Mouse (Mus musculus) forebrain, embryonic 10.5 days (tissue): ENCODE measurements at regions not wholly inside any gene's neighbourhood (a gene's known extent, or its start where the extent isn't known, plus 50 kb on each side); places are given as distances from the start of the nearest gene placed in this dataset.

Experiments
- DNase-seq: peaks from one replicate; pipeline ENCODE4 v3.0.0-alpha.2; 2017; ENCODE audit warnings: low spot score; ENCODE audit errors: extremely low spot score
- H3K27ac ChIP-seq: fragments of 300-500 bp; sonication (generic); 2 replicates; pipeline ENCODE4 v1.5.1; 2016; ENCODE audit warnings: mild to moderate bottlenecking
- H3K27me3 ChIP-seq: fragments of 300-500 bp; sonication (generic); 2 replicates; pipeline ENCODE4 v1.6.1; 2016; ENCODE audit warnings: mild to moderate bottlenecking; ENCODE audit not compliant: poor library complexity, severe bottlenecking
- H3K36me3 ChIP-seq: fragments of 300-500 bp; sonication (generic); replicated peaks from 2 replicates; pipeline ENCODE4 v1.6.1; 2016; ENCODE audit warnings: mild to moderate bottlenecking, moderate library complexity
- H3K4me1 ChIP-seq: fragments of 300-500 bp; sonication (generic); 2 replicates; pipeline ENCODE4 v1.6.1; 2016
- H3K4me3 ChIP-seq: fragments of 300-500 bp; sonication (generic); 2 replicates; pipeline ENCODE4 v1.5.1; 2016; ENCODE audit warnings: mild to moderate bottlenecking, moderate library complexity
- H3K9me3 ChIP-seq: fragments of 300-500 bp; sonication (generic); 2 replicates; pipeline ENCODE4 v1.6.1; 2016; ENCODE audit warnings: mild to moderate bottlenecking, moderate library complexity
- WGBS: fragments of 180-500 bp; shearing (Covaris S2); methylation state at CpG from one replicate; pipeline ENCODE4 v1.1.7; 2016; 5-methylcytosine and 5-hydroxymethylcytosine counted together

DNA sequence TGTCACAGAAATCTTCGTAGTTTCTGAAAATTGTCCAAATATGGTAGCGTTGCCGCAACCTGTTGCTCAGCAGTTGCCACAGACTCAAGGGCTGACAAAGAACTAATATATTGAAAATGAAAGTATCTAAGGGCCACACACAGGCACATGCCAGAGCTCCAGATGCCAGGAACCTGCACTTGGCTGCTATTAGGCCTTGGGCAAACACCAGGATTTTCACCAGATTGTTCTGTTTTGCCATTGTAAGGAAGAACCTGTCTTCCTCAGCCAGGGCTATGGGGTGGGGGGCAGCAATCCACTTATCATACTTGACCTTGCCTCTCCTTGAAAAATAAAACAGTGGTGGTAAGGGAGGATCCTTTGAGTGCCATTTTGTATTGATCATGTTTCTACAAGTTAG lies 297.4 kb downstream of the Maf start:
- peaks cover 5% of the 10 kb centered on the region; the same call in 1 of the 2 replicates for H3K9me3 ChIP-seq
- H3K27ac ChIP-seq, result no peak overlapping the region
- WGBS, result 97% methylated on average over 3 of the region's 3 CpGs
- H3K27me3 ChIP-seq, result no peaks in the 10 kb centered on the region
- H3K4me1 ChIP-seq, result peaks cover 20% of the 10 kb centered on the region
- no peak for DNase-seq
- H3K4me3 ChIP-seq, result no peak overlapping the region
- no peaks in the 10 kb centered on the region for H3K36me3 ChIP-seq

DNA sequence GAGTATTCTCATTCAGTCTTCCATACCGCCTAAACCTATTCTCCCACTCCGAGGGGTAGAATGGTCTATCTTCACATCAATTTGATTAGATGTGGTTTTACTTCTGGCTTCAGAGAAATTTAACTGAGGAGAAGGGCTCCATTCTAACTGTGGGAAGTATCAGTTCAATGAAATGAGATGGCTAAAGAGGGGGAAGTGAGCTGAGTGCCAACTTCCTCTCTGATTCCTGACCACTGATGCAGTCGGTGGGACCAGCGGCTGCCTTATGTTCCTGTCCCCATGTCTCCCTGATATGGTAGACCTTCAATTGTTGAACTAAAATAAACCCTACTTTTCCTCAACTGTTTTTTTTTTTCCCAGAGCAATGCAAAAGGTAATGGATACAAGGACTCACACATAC lies 300.1 kb downstream of the Maf start:
- H3K4me1 ChIP-seq, result no peaks in the 10 kb centered on the region
- H3K36me3 ChIP-seq, result no peaks in the 10 kb centered on the region
- no peak overlapping the region for H3K4me3 ChIP-seq
- H3K27ac ChIP-seq, result no peak overlapping the region
- no peaks in the 10 kb centered on the region for H3K27me3 ChIP-seq
- peaks cover 5% of the 10 kb centered on the region; the same call in 1 of the 2 replicates for H3K9me3 ChIP-seq
- 94% methylated on average over 4 of the region's 4 CpGs for WGBS
- no peak for DNase-seq

DNA sequence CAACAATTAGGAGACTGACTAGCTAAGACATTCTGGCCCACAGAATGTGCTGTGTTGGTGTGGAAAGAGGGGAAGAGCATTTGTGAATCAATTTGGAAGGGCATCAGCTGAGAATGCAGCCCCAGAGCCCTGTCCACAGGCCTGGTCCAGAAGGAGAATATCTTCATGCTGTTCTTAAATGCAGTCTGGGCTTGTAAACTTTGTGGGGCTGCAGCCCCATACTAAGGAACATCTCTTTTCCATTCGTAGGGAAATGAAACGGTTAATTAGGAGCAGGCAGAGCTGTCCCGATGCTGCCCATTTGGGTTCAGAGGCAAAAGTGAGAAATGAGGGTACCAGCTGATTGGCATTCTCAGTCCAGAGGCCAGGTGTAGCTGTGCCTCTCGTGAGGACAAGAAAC lies 304.0 kb downstream of the Maf start:
- H3K4me3 ChIP-seq, result no peak overlapping the region
- WGBS, result 74% methylated on average over 4 of the region's 4 CpGs
- H3K27ac ChIP-seq, result no peak overlapping the region
- H3K4me1 ChIP-seq, result no peaks in the 10 kb centered on the region
- H3K27me3 ChIP-seq, result no peaks in the 10 kb centered on the region
- no peak for DNase-seq
- peaks cover 5% of the 10 kb centered on the region; the same call in 1 of the 2 replicates for H3K9me3 ChIP-seq
- H3K36me3 ChIP-seq, result no peaks in the 10 kb centered on the region

DNA sequence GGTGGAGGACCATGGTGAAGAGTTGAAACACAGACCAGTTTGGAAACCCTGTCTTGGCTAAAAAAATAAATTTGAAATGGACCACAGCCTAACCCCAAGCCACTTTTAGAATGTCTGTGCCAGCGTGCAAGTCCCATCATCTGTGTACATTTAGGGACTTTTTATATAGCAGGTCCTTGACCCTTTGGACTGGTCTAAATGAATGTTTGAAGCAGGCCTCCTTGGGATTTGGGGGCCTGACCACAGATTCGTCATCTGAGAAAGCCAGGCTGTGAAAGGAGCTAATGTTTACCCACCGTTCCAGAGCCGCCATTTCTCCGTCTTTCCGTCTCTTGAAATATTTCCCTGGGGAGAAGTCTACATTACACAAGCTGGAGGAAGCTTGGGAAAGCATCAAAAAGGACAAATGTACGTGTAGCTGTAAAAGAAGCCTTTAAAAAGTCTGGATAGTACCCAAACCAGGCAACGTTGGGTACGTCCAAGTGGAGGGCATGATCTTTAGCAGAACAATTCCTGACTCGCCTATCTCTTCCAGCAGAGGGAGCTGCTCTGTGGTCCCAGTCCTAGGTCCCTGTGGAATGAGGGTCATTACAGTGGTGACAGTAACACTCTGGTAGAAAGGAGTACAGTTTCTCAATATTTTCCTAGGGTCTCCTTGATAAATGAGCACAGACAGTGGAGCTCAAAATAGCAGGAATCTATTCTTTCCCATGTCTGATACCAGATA lies 305.0 kb downstream of the Maf start:
- peaks cover 5% of the 10 kb centered on the region; the same call in 1 of the 2 replicates for H3K9me3 ChIP-seq
- no peaks in the 10 kb centered on the region for H3K4me1 ChIP-seq
- no peak for DNase-seq
- no peak overlapping the region for H3K4me3 ChIP-seq
- H3K27ac ChIP-seq, result no peak overlapping the region
- H3K27me3 ChIP-seq, result no peaks in the 10 kb centered on the region
- 78% methylated on average over 10 of the region's 10 CpGs for WGBS
- H3K36me3 ChIP-seq, result no peaks in the 10 kb centered on the region
